Mouse (Mus musculus): ENCODE data around the gene Hbb-y.
A peak's percentile ranks its signal among the peaks of the same experiment; 100 is the strongest.

GRCm38 (mm10) chr7:103806856-103807255, 46.2 kb downstream of the Hbb-y start:
- TF ChIP-seq POLR2A (IDR thresholded peaks at IDR 0.05; ENCODE audit: borderline replicate concordance, extremely low read depth, insufficient read depth, insufficient read length, poor library complexity, severe bottlenecking) (no peak), CTCF (IDR thresholded peaks at IDR 0.05; ENCODE audit: borderline replicate concordance, extremely low read depth, insufficient read depth, insufficient read length) (peak; percentile 58; the same call in 1 of the 2 replicates)
